Mouse (Mus musculus) embryonic fibroblast, embryonic 13.5 days (primary cell): ENCODE measurements around the gene Nrg3.

Experiments used
- CTCF ChIP-seq: IDR thresholded peaks from 2 replicates; pipeline ENCODE4 v1.5.1; 2011; ENCODE audit warnings: mild to moderate bottlenecking, control low read depth, low read length, moderate library complexity, borderline replicate concordance; ENCODE audit not compliant: insufficient read depth
- POLR2A ChIP-seq: IDR thresholded peaks from 2 replicates; pipeline ENCODE4 v1.6.1; 2011; ENCODE audit warnings: low read depth, mild to moderate bottlenecking, control low read depth, low read length, moderate library complexity

- TF ChIP-seq CTCF, result no peak
- no peak for TF ChIP-seq POLR2A
Measured at GRCm38 (mm10) chr14:39191946-39192345, 280.9 kb downstream of the Nrg3 start.
